Mouse (Mus musculus): ENCODE measurements around the gene Pcbp1.

DNA sequence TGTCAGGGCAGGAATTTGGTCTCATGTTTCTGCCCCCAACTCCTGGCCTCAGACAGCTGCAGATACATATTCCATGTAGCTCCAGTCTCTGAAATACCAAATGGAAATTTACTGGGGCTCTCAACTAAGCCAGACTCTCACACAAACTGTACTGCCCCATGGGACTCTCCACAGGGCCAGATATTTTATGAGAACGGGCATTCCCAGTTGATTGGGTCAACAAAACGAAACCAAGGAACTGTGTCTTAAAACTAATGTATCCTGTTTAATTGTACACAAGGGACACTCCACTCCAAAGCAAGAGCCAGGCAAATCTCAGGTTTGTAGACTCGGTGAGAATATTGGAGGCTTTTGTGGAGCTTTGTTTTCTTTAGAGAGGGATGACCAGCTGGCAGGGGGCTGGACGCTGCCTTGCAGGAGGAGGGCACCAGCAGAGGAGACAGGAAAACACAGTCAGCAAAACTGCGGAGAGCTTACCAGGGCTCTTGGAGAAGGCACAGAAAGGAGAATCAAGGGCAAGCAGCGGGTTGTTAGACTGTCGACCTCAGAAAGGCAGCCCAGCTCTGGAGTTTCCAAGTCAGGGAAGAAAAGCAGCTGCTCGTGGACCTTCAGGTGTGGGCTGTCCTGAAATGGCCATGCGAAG, 45.8 kb downstream of the Pcbp1 start:
- TF ChIP-seq CTCF (IDR thresholded peaks at IDR 0.05; ENCODE audit: low read depth, low read length) (no peak), POLR2A (IDR thresholded peaks at IDR 0.05; ENCODE audit: insufficient read depth, low read length) (no peak), EP300 (IDR thresholded peaks at IDR 0.05; ENCODE audit: insufficient read depth, low read depth, low read length) (no peak)

All from ES-Bruce4 (cell line).